Mouse (Mus musculus) forebrain, embryonic 11.5 days (tissue): Measurements from ENCODE around the gene Pvalb. TPM values are rescaled to one million over a fixed set of nuclear protein-coding genes. Genes with fewer than 3 reads are reported as not detected.

ENCODE experiments used
- ATAC-seq: fragments of 200-750 bp; cut with Nextera tagmentation; replicated peaks from 2 replicates; pipeline ENCODE4 v1.8.0; 2017; ENCODE audit warnings: moderate TSS enrichment; ENCODE audit not compliant: low FRiP score
- DNase-seq: peaks from one replicate; pipeline ENCODE4 v3.0.0-alpha.2; 2017; ENCODE audit warnings: low spot score
- H3K27ac ChIP-seq: fragments of 300-500 bp; sonication (generic); 2 replicates; pipeline ENCODE4 v1.5.1; 2014; ENCODE audit warnings: low read depth, low read length
- H3K27me3 ChIP-seq: fragments of 300-500 bp; sonication (generic); 2 replicates; pipeline ENCODE4 v1.6.1; 2014; ENCODE audit warnings: mild to moderate bottlenecking, low read length, mixed read lengths; ENCODE audit not compliant: control insufficient read depth, insufficient read depth
- H3K36me3 ChIP-seq: fragments of 300-500 bp; sonication (generic); 2 replicates; pipeline ENCODE4 v1.6.1; 2014; ENCODE audit warnings: mild to moderate bottlenecking, low read length, moderate library complexity, mixed read lengths; ENCODE audit not compliant: control insufficient read depth, insufficient read depth
- H3K4me1 ChIP-seq: fragments of 300-500 bp; sonication (generic); replicated peaks from 2 replicates; pipeline ENCODE4 v1.6.1; 2014; ENCODE audit warnings: low read length, mixed read lengths; ENCODE audit not compliant: control insufficient read depth, insufficient read depth
- H3K4me2 ChIP-seq: fragments of 300-500 bp; sonication (generic); 2 replicates; pipeline ENCODE4 v1.6.1; 2014; ENCODE audit warnings: low read depth, mild to moderate bottlenecking, low read length, moderate library complexity, mixed read lengths; ENCODE audit not compliant: severe bottlenecking
- H3K4me3 ChIP-seq: fragments of 300-500 bp; sonication (generic); 2 replicates; pipeline ENCODE4 v1.5.1; 2014; ENCODE audit warnings: low read depth, low read length
- H3K9ac ChIP-seq: fragments of 300-500 bp; sonication (generic); 2 replicates; pipeline ENCODE4 v1.6.1; 2014; ENCODE audit warnings: low read length
- H3K9me3 ChIP-seq: fragments of 300-500 bp; sonication (generic); 2 replicates; pipeline ENCODE4 v1.6.1; 2016; ENCODE audit warnings: low read length, mixed read lengths; ENCODE audit not compliant: control insufficient read depth
- WGBS: fragments of 180-500 bp; shearing (Covaris S2); extraction: QIAGEN DNeasy Blood & Tissue Kit; methylation state at CpG from one replicate; pipeline ENCODE4 v1.1.7; 2014; 5-methylcytosine and 5-hydroxymethylcytosine counted together
- polyA plus RNA-seq: library from polyadenylated mRNA; unstranded; fragments of >200 nt; fragmentation: Nextera tagmentation; extraction: Ambion mirVana; gene quantifications from 2 replicates; pipeline ENCODE4 v1.2.1, GENCODE M21; 2014

Pvalb gene
- polyA plus RNA-seq, 1 experiment from 2014 or later = not detected

- ATAC-seq = no peak
- WGBS = 93% methylated on average over 3 of the region's 5 CpGs
- no peak overlapping the region for H3K4me3 ChIP-seq
- H3K36me3 ChIP-seq = no peaks in the 10 kb centered on the region
- H3K9ac ChIP-seq = no peak overlapping the region
- no peaks in the 10 kb centered on the region for H3K4me1 ChIP-seq
- no peak for DNase-seq
- no peak overlapping the region for H3K27ac ChIP-seq
- no peaks in the 10 kb centered on the region for H3K27me3 ChIP-seq
- no peaks in the 10 kb centered on the region for H3K9me3 ChIP-seq
- H3K4me2 ChIP-seq = no peak overlapping the region
Observed at GRCm38 (mm10) chr15:78158335-78158734, 47.9 kb downstream of the Pvalb start.

GRCm38 (mm10) chr15:78157824-78158223, 48.4 kb downstream of the Pvalb start:
- Histone ChIP-seq H3K27me3 (no peaks in the 10 kb centered on the region), H3K4me1 (no peaks in the 10 kb centered on the region), H3K36me3 (no peaks in the 10 kb centered on the region), H3K4me2 (no peak overlapping the region), H3K9ac (no peak overlapping the region), H3K9me3 (no peaks in the 10 kb centered on the region), H3K4me3 (no peak overlapping the region), H3K27ac (no peak overlapping the region)
- ATAC-seq = no peak
- 81% methylated on average over 4 of the region's 4 CpGs for WGBS
- no peak for DNase-seq

GRCm38 (mm10) chr15:78157330-78157729, 48.9 kb downstream of the Pvalb start:
- no peak overlapping the region for H3K4me2 ChIP-seq
- H3K4me1 ChIP-seq = no peaks in the 10 kb centered on the region
- no peak overlapping the region for H3K9ac ChIP-seq
- H3K27me3 ChIP-seq = no peaks in the 10 kb centered on the region
- H3K27ac ChIP-seq = no peak overlapping the region
- 79% methylated on average over 8 of the region's 8 CpGs for WGBS
- H3K36me3 ChIP-seq = no peaks in the 10 kb centered on the region
- ATAC-seq (no peak), DNase-seq (no peak)
- H3K4me3 ChIP-seq = no peak overlapping the region
- H3K9me3 ChIP-seq = no peaks in the 10 kb centered on the region

- DNase-seq = no peak
- H3K27ac ChIP-seq = no peak overlapping the region
- no peaks in the 10 kb centered on the region for H3K9me3 ChIP-seq
- H3K4me2 ChIP-seq = no peak overlapping the region
- H3K36me3 ChIP-seq = no peaks in the 10 kb centered on the region
- no peaks in the 10 kb centered on the region for H3K4me1 ChIP-seq
- 86% methylated on average over 6 of the region's 6 CpGs for WGBS
- H3K9ac ChIP-seq = no peak overlapping the region
- H3K4me3 ChIP-seq = no peak overlapping the region
- H3K27me3 ChIP-seq = no peaks in the 10 kb centered on the region
- no peak for ATAC-seq
Observed at GRCm38 (mm10) chr15:78155421-78155820, 50.8 kb downstream of the Pvalb start.

- H3K36me3 ChIP-seq = no peaks in the 10 kb centered on the region
- H3K4me1 ChIP-seq = no peaks in the 10 kb centered on the region
- no peak overlapping the region for H3K27ac ChIP-seq
- 42% methylated on average over 11 of the region's 11 CpGs for WGBS
- ATAC-seq = no peak
- no peak for DNase-seq
- no peak overlapping the region for H3K9ac ChIP-seq
- H3K27me3 ChIP-seq = no peaks in the 10 kb centered on the region
- H3K9me3 ChIP-seq = no peaks in the 10 kb centered on the region
- no peak overlapping the region for H3K4me3 ChIP-seq
- H3K4me2 ChIP-seq = no peak overlapping the region
Observed at GRCm38 (mm10) chr15:78153045-78153775, 53.0 kb downstream of the Pvalb start.

- Histone ChIP-seq H3K9ac (no peak overlapping the region), H3K4me2 (no peak overlapping the region), H3K4me3 (no peak overlapping the region), H3K9me3 (no peaks in the 10 kb centered on the region), H3K27me3 (no peaks in the 10 kb centered on the region), H3K36me3 (no peaks in the 10 kb centered on the region), H3K4me1 (no peaks in the 10 kb centered on the region), H3K27ac (no peak overlapping the region)
- ATAC-seq = no peak
- no peak for DNase-seq
- WGBS = 77% methylated on average over 7 of the region's 7 CpGs
Observed at GRCm38 (mm10) chr15:78148565-78148964, 57.6 kb downstream of the Pvalb start.

Other genes with a start within 250 kb of the Pvalb start
- 9.1 TPM in 2 replicates for gene Foxred2, start 249.7 kb downstream of the Pvalb start, polyA plus RNA-seq
- 243 and 275 TPM in 2 replicates for gene Eif3d, start 235.6 kb downstream of the Pvalb start, polyA plus RNA-seq
- gene Cacng2, start 86.4 kb downstream of the Pvalb start, polyA plus RNA-seq = 0.56 and 0.75 TPM in 2 replicates
- 142 and 145 TPM in 2 replicates for gene Ift27, start 32.3 kb downstream of the Pvalb start, polyA plus RNA-seq
- 4.7 and 8.2 TPM in 2 replicates for gene Ncf4, start 38.4 kb upstream of the Pvalb start, polyA plus RNA-seq
- 0.17 and 0.40 TPM in 2 replicates for gene Csf2rb2, start 99.3 kb upstream of the Pvalb start, polyA plus RNA-seq
- gene Csf2rb, start 119.4 kb upstream of the Pvalb start, polyA plus RNA-seq = 1.7 and 2.2 TPM in 2 replicates
- not detected in 2 replicates for gene Tex33, start 189.5 kb upstream of the Pvalb start, polyA plus RNA-seq
- gene Tst, start 199.5 kb upstream of the Pvalb start, polyA plus RNA-seq = 10.4 and 11.9 TPM in 2 replicates
- gene Mpst, start 200.0 kb upstream of the Pvalb start, polyA plus RNA-seq = 2.7 and 4.2 TPM in 2 replicates
- 67.9 and 76.7 TPM in 2 replicates for gene Kctd17, start 222.2 kb upstream of the Pvalb start, polyA plus RNA-seq